Mouse (Mus musculus) hindbrain, embryonic 14.5 days (tissue): ENCODE measurements around the gene R3hdm2. TPM values are rescaled to one million over a fixed set of nuclear protein-coding genes. Genes with fewer than 3 reads are reported as not detected.

Experiments
- ATAC-seq: fragments of 200-750 bp; cut with Nextera tagmentation; 2 replicates; pipeline ENCODE4 v1.8.0; 2017; ENCODE audit warnings: moderate number of reproducible peaks, mild to moderate bottlenecking, moderate TSS enrichment, moderate library complexity; ENCODE audit not compliant: low FRiP score
- DNase-seq: peaks from one replicate; pipeline ENCODE4 v3.0.0-alpha.2; 2015; ENCODE audit warnings: low spot score
- H3K27ac ChIP-seq: fragments of 300-500 bp; sonication (generic); 2 replicates; pipeline ENCODE4 v1.5.1; 2014; ENCODE audit warnings: mild to moderate bottlenecking, moderate library complexity
- H3K27me3 ChIP-seq: fragments of 300-500 bp; sonication (generic); 2 replicates; pipeline ENCODE4 v1.6.1; 2014; ENCODE audit warnings: mild to moderate bottlenecking, low read length, mixed read lengths; ENCODE audit not compliant: control insufficient read depth, insufficient read depth
- H3K36me3 ChIP-seq: fragments of 300-500 bp; sonication (generic); replicated peaks from 2 replicates; pipeline ENCODE4 v1.6.1; 2014; ENCODE audit not compliant: control insufficient read depth, insufficient read depth
- H3K4me1 ChIP-seq: fragments of 300-500 bp; sonication (generic); replicated peaks from 2 replicates; pipeline ENCODE4 v1.6.1; 2014; ENCODE audit warnings: antibody characterized with exemption, low read length, mixed read lengths; ENCODE audit not compliant: control insufficient read depth, insufficient read depth
- H3K4me2 ChIP-seq: fragments of 300-500 bp; sonication (generic); replicated peaks from 2 replicates; pipeline ENCODE4 v1.6.1; 2014; ENCODE audit warnings: mild to moderate bottlenecking, moderate library complexity
- H3K4me3 ChIP-seq: fragments of 300-500 bp; sonication (generic); replicated peaks from 2 replicates; pipeline ENCODE4 v1.5.1; 2014; ENCODE audit warnings: mild to moderate bottlenecking, low read length
- H3K9ac ChIP-seq: fragments of 300-500 bp; sonication (generic); 2 replicates; pipeline ENCODE4 v1.6.1; 2014
- H3K9me3 ChIP-seq: fragments of 300-500 bp; sonication (generic); 2 replicates; pipeline ENCODE4 v1.6.1; 2016; ENCODE audit warnings: low read length; ENCODE audit not compliant: control insufficient read depth
- WGBS: fragments of 180-500 bp; shearing (Covaris S2); extraction: QIAGEN DNeasy Blood & Tissue Kit; methylation state at CpG from one replicate; pipeline ENCODE4 v1.1.7; 2014; 5-methylcytosine and 5-hydroxymethylcytosine counted together
- polyA plus RNA-seq: library from polyadenylated mRNA; unstranded; fragments of >200 nt; fragmentation: Nextera tagmentation; extraction: Ambion mirVana; gene quantifications from 2 replicates; pipeline ENCODE4 v1.2.1, GENCODE M21; 2014

Gene R3hdm2
- polyA plus RNA-seq, 1 experiment from 2014 or later: 32.3 TPM

DNA sequence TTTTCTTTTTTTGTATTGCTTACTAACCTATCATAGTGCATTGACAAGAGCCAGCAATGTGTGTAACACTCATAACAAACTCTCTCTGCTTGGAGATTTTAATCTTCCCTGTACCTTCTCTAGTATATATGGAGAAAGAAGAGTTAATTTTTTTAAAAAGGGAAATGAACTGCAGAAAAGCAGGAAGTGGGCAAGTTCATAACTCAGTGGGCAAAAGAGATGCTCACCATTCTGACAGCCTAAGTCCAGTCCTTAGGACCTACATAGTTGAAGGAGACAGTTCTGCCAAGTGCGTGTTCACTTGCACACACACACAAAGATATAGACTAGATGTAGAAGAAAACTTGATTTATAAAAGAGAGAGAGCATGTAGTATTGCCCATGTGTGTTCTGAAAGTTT lies 47.9 kb downstream of the R3hdm2 start:
- Histone ChIP-seq H3K36me3 (peaks cover 4% of the 10 kb centered on the region; the same call in 1 of the 2 replicates), H3K27ac (no peak overlapping the region), H3K27me3 (no peaks in the 10 kb centered on the region), H3K4me3 (no peak overlapping the region), H3K9me3 (no peaks in the 10 kb centered on the region), H3K4me2 (no peak overlapping the region), H3K4me1 (peaks cover 2% of the 10 kb centered on the region; the same call in 1 of the 2 replicates), H3K9ac (no peak overlapping the region)
- 94% methylated on average over 1 of the region's 1 CpGs for WGBS
- DNase-seq (no peak), ATAC-seq (no peak)

DNA sequence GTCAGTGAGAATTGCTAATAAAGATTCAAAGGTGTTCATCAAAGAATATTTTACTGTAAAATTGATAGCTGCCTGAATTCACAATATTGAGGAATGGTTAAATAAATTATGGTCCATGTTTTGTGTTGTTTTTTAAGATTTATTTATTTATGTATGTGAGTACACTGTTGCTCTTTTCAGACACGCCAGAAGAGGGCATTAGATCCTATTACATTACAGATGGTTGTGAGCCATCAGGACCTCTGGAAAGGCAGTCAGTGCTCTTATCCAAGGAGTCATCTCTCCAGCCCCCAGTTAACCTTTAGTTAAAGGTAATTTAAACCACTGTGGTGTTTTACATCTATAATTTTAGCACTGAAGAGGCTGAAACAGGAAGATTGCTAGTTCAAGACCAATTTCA lies 49.4 kb downstream of the R3hdm2 start:
- Histone ChIP-seq H3K4me2 (no peak overlapping the region), H3K4me1 (0 out of 2 replicates have a peak, but pooled peaks cover 3% of the 10 kb centered on the region), H3K4me3 (no peak overlapping the region), H3K27me3 (no peaks in the 10 kb centered on the region), H3K27ac (no peak overlapping the region), H3K9me3 (no peaks in the 10 kb centered on the region), H3K9ac (no peak overlapping the region), H3K36me3 (peaks cover 4% of the 10 kb centered on the region; the same call in 1 of the 2 replicates)
- DNase-seq (no peak), ATAC-seq (no peak)
- WGBS: 79% methylated on average over 1 of the region's 1 CpGs

DNA sequence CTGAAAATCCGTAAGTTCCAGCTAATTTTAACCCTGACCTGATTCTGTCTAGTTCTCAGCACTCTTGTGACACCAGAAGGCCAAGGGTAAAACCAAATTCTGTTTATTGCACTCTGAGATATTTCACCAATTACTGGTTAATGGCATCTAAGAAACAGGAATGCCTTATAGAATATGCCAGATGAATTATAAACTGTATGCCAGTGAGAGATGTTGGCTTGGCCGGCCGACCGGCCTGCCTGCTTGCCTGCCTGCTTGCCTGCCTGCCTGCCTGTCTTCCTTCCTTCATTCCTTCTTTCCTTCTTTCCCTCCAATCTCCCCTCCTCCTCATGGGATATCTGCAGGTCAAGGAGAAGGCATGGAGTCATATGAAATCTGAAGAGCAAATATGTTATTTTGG lies 52.3 kb downstream of the R3hdm2 start:
- H3K36me3 ChIP-seq: peaks cover 4% of the 10 kb centered on the region; the same call in 1 of the 2 replicates
- DNase-seq (no peak), ATAC-seq (no peak)
- 93% methylated on average over 4 of the region's 4 CpGs for WGBS
- no peak overlapping the region for H3K27ac ChIP-seq
- H3K4me2 ChIP-seq: no peak overlapping the region
- no peak overlapping the region for H3K4me3 ChIP-seq
- no peaks in the 10 kb centered on the region for H3K27me3 ChIP-seq
- H3K9me3 ChIP-seq: no peaks in the 10 kb centered on the region
- H3K9ac ChIP-seq: no peak overlapping the region
- H3K4me1 ChIP-seq: 0 out of 2 replicates have a peak, but pooled peaks cover 3% of the 10 kb centered on the region

DNA sequence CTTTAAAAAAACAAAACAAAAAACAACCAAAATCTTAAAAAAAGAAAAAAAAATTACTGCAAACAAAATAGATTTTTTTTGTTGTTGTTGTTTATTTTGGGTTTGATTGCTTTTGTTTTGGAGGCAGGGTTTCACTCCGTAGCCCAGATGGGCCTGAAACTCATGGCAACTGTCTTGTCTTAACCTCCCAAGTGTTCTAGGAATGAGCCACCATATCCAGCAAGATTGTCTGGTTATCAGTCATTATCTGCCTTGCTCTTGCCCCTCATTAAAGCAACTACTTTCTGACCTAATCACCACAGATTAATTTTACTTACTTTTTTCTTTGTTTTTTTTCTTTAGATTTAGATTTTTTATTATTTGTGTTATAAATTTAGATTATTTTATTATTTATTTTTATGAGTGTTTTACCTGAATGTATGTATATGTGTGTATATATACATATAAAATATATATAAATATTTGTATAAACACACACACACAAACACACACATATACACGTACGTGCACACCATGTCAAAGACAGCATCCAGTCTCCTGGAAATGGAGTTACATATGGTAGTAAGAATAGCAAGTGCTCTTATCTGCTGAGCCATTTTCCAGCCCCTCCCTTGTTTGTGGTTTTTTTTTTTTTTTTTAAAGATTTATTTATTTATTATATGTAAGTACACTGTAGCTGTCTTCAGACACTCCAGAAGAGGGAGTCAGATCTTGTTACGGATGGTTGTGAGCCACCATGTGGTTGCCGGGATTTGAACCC lies 57.4 kb downstream of the R3hdm2 start:
- H3K9ac ChIP-seq: no peak overlapping the region
- H3K4me2 ChIP-seq: no peak overlapping the region
- ATAC-seq (no peak), DNase-seq (no peak)
- H3K9me3 ChIP-seq: no peaks in the 10 kb centered on the region
- H3K36me3 ChIP-seq: no peaks in the 10 kb centered on the region; the same call in 1 of the 2 replicates
- no peak overlapping the region for H3K27ac ChIP-seq
- 0 out of 2 replicates have a peak, but pooled peaks cover 3% of the 10 kb centered on the region for H3K4me1 ChIP-seq
- no peak overlapping the region for H3K4me3 ChIP-seq
- 95% methylated on average over 4 of the region's 5 CpGs for WGBS
- H3K27me3 ChIP-seq: no peaks in the 10 kb centered on the region

DNA sequence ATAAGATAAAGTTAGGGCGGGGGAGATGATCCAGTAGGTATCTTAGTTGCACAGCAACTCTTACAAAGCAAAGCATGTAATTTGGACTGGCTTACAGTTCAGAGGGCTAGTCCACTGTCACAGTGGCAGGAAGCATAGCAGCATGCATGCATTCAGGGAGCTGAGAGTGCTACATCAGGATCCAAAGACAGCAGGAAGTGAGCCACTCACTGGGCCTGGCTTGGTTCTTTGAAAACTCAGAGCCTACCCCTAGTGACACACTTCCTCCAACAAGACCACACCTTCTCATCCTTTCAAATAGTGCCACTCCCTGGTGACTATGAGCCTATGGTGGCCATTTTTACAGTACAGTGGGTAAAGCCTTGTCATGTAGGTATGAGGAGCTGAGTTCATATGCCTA lies 73.6 kb downstream of the R3hdm2 start:
- Histone ChIP-seq H3K27ac (no peak overlapping the region), H3K9me3 (no peaks in the 10 kb centered on the region), H3K36me3 (peaks cover 72% of the 10 kb centered on the region), H3K4me2 (no peak overlapping the region), H3K27me3 (no peaks in the 10 kb centered on the region), H3K4me3 (no peak overlapping the region), H3K4me1 (no peaks in the 10 kb centered on the region), H3K9ac (no peak overlapping the region)
- ATAC-seq (no peak), DNase-seq (no peak)
- WGBS: 97% methylated on average over 1 of the region's 1 CpGs

DNA sequence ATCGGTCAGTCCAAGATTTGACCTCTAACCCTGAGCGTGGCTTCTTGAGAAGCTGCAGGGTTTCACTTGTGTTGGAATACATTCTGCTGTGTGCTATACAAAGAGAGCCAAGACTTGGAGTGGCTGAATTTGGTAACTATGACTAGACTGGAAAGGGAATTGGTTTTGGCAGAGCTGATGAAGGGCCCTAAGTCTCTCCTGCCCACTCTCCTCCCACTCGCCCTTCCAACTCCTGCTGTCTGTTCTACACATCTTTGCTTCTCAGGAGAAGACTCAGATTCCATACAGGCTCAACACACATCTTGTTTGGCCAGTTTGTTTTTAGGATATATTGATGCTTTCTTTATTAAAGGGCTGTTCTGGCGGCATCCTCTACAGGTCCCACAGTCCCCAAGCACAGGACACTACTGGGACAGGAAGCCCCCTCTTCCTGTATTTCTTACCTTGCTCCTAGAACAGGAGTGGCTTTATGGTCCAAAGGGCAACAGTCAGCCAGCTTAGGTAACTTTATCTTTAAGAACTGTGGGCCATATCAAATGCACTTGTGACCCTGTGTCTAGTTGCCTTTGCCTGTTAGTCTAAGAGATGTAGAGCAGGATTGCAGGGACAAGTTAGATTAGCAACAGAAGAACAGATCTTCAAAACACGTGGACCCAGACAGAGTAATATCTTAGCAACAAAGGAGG lies 82.4 kb downstream of the R3hdm2 start:
- Histone ChIP-seq H3K4me1 (no peaks in the 10 kb centered on the region), H3K36me3 (peaks cover 94% of the 10 kb centered on the region), H3K9ac (no peak overlapping the region), H3K27me3 (no peaks in the 10 kb centered on the region), H3K4me2 (no peak overlapping the region), H3K27ac (no peak overlapping the region), H3K4me3 (no peak overlapping the region), H3K9me3 (no peaks in the 10 kb centered on the region)
- WGBS: 67% methylated on average over 5 of the region's 5 CpGs
- no peak for ATAC-seq
- no peak for DNase-seq

DNA sequence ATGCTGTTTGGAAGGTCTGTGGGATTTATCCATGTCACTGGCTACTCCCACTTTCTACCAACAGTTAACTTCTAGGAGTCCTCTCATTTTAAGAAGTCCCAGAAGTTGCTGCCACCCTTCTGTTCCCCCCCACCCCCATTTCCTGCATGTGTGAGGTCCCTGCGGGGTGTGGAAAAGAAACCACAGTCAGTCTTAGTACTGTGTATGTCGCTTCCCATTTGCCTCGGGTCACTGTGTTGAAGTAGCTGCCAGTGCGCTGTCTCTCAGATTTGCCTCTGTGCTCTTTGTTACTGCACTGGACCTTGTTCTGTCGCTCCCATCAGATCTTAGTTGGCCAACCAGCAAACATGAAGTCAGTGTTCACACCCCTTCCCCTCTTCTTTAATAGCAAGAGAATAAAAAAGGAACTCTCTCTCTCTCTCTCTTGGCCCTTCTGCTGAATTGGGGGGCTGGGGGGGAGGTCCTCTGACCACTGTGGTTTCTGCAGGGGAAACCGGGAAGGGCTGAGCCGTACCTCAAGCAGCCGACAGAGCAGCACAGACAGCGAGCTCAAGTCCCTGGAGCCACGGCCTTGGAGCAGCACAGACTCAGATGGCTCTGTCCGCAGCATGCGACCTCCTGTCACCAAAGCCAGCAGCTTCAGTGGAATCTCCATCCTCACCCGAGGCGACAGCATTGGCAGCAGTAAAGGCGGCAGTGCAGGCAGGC lies 91.3 kb downstream of the R3hdm2 start:
- Histone ChIP-seq H3K4me2 (no peak overlapping the region), H3K4me1 (no peaks in the 10 kb centered on the region), H3K36me3 (peaks cover 68% of the 10 kb centered on the region), H3K9ac (no peak overlapping the region), H3K27me3 (no peaks in the 10 kb centered on the region), H3K4me3 (no peak overlapping the region), H3K27ac (no peak overlapping the region), H3K9me3 (no peaks in the 10 kb centered on the region)
- 82% methylated on average over 15 of the region's 15 CpGs for WGBS
- no peak for ATAC-seq
- DNase-seq: no peak

DNA sequence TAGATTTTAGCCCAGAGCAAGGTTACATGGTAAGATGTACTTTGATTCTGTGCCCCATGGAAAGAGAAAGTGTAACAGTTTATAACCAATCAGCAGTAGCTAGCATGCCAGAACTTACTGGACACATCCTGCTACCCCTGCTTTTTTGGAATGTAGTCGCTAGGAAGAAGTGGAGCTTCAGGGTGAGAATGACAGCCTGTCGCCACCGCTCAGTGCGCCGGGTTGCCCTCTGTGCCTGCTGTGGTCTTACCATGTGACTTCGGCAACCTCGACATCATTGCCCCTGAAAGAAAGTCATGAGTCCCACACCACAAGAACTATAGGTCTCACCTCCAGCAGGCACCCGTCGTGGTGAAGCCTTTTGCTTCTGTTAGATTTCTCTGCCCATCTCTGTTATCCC lies 92.6 kb downstream of the R3hdm2 start:
- WGBS: 84% methylated on average over 9 of the region's 9 CpGs
- Histone ChIP-seq H3K4me2 (no peak overlapping the region), H3K27me3 (no peaks in the 10 kb centered on the region), H3K27ac (no peak overlapping the region), H3K36me3 (peaks cover 74% of the 10 kb centered on the region), H3K9me3 (no peaks in the 10 kb centered on the region), H3K9ac (no peak overlapping the region), H3K4me3 (no peak overlapping the region), H3K4me1 (no peaks in the 10 kb centered on the region)
- DNase-seq (no peak), ATAC-seq (no peak)

DNA sequence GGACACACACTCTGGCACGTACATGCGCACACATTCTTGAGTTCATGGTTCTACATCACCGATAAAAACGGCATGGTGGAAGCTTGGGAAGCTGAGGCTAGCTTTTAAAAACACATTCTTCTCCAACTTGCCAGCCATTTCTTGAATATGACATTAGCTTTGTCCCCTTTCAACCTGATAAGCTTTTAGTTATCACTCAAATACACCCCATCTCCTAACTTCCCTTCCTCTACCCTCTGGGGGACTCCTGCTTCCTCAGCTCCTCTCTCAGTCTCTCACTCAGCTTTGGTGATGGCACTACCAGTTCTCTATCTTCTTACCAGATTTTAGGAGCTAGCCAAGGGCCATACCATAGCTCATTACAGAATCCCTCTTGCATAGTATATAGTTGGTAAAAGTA lies 95.0 kb downstream of the R3hdm2 start:
- peaks cover 67% of the 10 kb centered on the region for H3K36me3 ChIP-seq
- WGBS: 99% methylated on average over 4 of the region's 4 CpGs
- H3K4me2 ChIP-seq: no peak overlapping the region
- H3K4me1 ChIP-seq: no peaks in the 10 kb centered on the region
- no peak overlapping the region for H3K9ac ChIP-seq
- no peaks in the 10 kb centered on the region for H3K9me3 ChIP-seq
- no peak overlapping the region for H3K27ac ChIP-seq
- H3K4me3 ChIP-seq: no peak overlapping the region
- DNase-seq (no peak), ATAC-seq (no peak)
- H3K27me3 ChIP-seq: no peaks in the 10 kb centered on the region
